Mouse (Mus musculus) heart, embryonic 16.5 days (tissue): ENCODE measurements around the gene Hcls1. TPM values are rescaled to one million over a fixed set of nuclear protein-coding genes. Genes with fewer than 3 reads are reported as not detected.

Source experiments
- ATAC-seq: fragments of 200-750 bp; cut with Nextera tagmentation; replicated peaks from 2 replicates; pipeline ENCODE4 v1.8.0; 2017; ENCODE audit warnings: moderate number of reproducible peaks; ENCODE audit not compliant: insufficient read depth, low FRiP score; ENCODE audit errors: extremely low read depth
- H3K27ac ChIP-seq: fragments of 300-500 bp; sonication (generic); 2 replicates; pipeline ENCODE4 v1.5.1; 2014; ENCODE audit warnings: mild to moderate bottlenecking, low read length, control low read depth, moderate library complexity
- H3K27me3 ChIP-seq: fragments of 300-500 bp; sonication (generic); 2 replicates; pipeline ENCODE4 v1.6.1; 2014; ENCODE audit warnings: low read length, mixed read lengths; ENCODE audit not compliant: control insufficient read depth, insufficient read depth
- H3K36me3 ChIP-seq: fragments of 300-500 bp; sonication (generic); 2 replicates; pipeline ENCODE4 v1.6.1; 2014; ENCODE audit not compliant: control insufficient read depth, insufficient read depth
- H3K4me1 ChIP-seq: fragments of 300-500 bp; sonication (generic); 2 replicates; pipeline ENCODE4 v1.6.1; 2014; ENCODE audit warnings: low read length, mixed read lengths; ENCODE audit not compliant: control insufficient read depth, insufficient read depth
- H3K4me2 ChIP-seq: fragments of 300-500 bp; sonication (generic); 2 replicates; pipeline ENCODE4 v1.6.1; 2014; ENCODE audit warnings: low read depth, mild to moderate bottlenecking, control low read depth, low read length
- H3K4me3 ChIP-seq: fragments of 300-500 bp; sonication (generic); 2 replicates; pipeline ENCODE4 v1.5.1; 2014; ENCODE audit warnings: mild to moderate bottlenecking, control low read depth, low read length
- H3K9ac ChIP-seq: fragments of 300-500 bp; sonication (generic); 2 replicates; pipeline ENCODE4 v1.6.1; 2014; ENCODE audit warnings: low read length, control low read depth
- H3K9me3 ChIP-seq: fragments of 300-500 bp; sonication (generic); replicated peaks from 2 replicates; pipeline ENCODE4 v1.6.1; 2016; ENCODE audit warnings: low read length; ENCODE audit not compliant: control insufficient read depth
- WGBS: fragments of 180-500 bp; shearing (Covaris S2); extraction: QIAGEN DNeasy Blood & Tissue Kit; methylation state at CpG from one replicate; pipeline ENCODE4 v1.1.7; 2014; 5-methylcytosine and 5-hydroxymethylcytosine counted together
- polyA plus RNA-seq: library from polyadenylated mRNA; unstranded; fragments of >200 nt; fragmentation: Nextera tagmentation; extraction: Ambion mirVana; gene quantifications from 2 replicates; pipeline ENCODE4 v1.2.1, GENCODE M21; 2015

Hcls1 gene
- polyA plus RNA-seq, 1 experiment from 2014 or later: 19.2 TPM

DNA sequence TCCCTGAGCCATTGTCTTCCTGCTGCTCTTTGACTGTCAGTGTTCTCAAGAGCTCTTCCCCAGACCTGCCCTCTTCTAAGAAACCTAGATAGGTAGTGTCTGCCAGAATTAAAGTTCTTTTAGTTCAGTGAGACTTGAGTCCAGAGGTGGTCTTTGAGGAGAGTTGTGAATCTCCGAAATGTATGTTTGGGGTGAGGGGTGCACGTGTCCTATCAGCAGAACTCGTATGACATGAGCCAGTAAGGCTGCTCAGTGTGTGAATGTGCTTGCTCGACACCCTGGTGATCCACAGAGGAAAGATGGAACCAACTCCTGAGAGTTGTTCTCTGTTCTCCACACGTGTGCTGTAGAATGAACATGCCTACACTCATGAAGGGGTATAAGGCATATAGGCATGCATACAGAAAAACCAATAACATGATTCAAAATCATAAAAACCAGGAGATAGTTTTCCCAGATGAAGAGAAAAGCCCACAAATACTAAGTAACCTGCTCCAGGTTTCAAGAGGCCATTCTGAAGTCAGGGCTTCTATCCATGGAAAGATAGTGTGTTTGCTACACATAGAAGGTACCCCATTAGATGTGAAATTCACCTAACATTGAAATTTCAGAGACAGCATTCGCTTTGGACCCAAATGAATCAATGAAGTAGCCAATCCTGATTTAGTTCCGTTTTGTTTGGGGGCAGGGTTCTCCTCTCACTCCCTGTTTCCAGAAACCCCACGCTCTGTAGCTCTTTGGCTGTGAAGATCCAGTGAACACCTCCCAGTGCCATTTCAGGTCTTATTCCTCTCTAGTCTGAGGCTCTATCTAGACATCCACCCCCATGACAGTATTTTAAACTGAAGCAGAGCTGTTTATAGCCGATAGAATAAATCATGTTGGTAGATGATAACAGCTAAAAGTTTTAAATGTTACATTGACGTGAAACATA, 8.0 kb upstream of the Hcls1 start:
- no peaks in the 10 kb centered on the region for H3K4me1 ChIP-seq
- no peak overlapping the region for H3K27ac ChIP-seq
- ATAC-seq: no peak
- H3K9ac ChIP-seq: no peak overlapping the region
- 88% methylated on average over 10 of the region's 10 CpGs for WGBS
- H3K36me3 ChIP-seq: peaks cover 40% of the 10 kb centered on the region
- no peaks in the 10 kb centered on the region for H3K9me3 ChIP-seq
- H3K27me3 ChIP-seq: no peaks in the 10 kb centered on the region
- H3K4me3 ChIP-seq: no peak overlapping the region
- no peak overlapping the region for H3K4me2 ChIP-seq

DNA sequence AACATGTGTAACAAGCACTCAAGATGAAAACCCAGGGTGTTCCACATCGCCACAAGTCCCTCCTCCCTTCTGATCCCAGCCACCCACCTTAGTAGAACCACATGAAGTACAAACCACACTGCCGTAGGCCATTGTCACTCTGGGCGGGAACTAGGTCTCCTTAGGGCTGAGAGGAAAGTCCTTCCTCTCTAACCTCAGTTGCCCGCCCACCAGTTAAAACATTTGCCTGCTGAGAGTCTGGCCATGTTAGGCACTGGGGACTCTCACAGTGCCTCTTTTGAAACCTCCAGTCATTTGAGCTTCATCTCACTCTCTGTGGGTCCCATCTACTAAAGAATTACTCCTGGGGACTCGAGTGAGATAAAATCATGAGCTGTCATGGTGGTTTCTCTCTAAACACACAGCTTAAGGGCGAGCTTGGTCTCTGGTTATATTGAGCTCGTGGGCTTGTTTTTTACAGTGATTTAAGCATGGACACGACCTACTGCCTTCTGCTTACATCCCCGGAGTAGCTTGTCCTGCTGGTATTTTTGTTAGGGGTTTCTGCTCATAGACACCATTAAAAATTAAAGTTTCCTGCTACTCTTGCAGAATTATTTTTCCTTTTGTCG, 7.2 kb upstream of the Hcls1 start:
- Histone ChIP-seq H3K4me1 (no peaks in the 10 kb centered on the region), H3K36me3 (peaks cover 47% of the 10 kb centered on the region), H3K4me3 (no peak overlapping the region), H3K4me2 (no peak overlapping the region), H3K9ac (no peak overlapping the region), H3K9me3 (no peaks in the 10 kb centered on the region), H3K27me3 (no peaks in the 10 kb centered on the region), H3K27ac (no peak overlapping the region)
- no peak for ATAC-seq
- 82% methylated on average over 10 of the region's 10 CpGs for WGBS

DNA sequence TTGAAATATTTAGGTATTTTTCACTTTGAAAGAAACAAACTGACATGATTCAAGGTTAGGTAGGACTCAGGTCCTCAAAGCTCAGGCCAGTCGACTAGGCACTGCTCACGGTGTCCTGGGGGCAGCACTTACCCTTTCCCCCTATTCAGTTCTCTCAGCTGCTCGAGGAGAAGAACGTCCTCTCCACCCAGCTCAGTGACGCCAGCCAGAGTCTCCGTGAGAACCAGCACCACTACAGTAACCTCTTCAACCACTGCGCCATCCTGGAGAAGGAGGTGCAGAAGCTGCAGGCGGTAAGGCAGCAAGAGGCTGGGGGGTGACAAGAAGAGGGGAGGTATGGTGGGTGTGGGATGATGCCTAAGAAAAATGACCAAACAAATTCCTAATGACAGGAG, 6.7 kb upstream of the Hcls1 start:
- no peak overlapping the region for H3K9ac ChIP-seq
- no peak overlapping the region for H3K27ac ChIP-seq
- H3K4me3 ChIP-seq: no peak overlapping the region
- H3K4me2 ChIP-seq: no peak overlapping the region
- H3K27me3 ChIP-seq: no peaks in the 10 kb centered on the region
- no peak for ATAC-seq
- H3K4me1 ChIP-seq: no peaks in the 10 kb centered on the region
- WGBS: 90% methylated on average over 8 of the region's 8 CpGs
- H3K9me3 ChIP-seq: no peaks in the 10 kb centered on the region
- H3K36me3 ChIP-seq: peaks cover 51% of the 10 kb centered on the region

DNA sequence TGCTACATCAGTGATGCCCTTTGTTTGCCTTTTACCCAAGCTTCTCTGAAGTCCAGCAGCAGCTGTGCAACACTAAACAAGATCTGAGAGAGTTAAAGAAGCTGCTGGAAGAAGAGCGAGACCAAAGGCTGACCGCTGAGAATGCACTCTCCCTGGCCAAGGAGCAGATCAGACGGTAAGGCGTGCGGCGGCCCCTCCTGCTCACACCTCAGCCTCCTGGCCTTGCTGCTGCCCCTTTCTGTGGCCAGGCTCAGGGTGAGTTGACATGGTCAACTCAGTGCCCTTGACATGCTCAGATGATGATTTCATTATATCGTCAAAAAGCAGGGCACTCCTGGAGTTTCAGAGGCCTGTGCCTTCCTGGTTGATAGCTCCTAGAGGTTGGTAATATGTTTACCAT, 5.6 kb upstream of the Hcls1 start:
- Histone ChIP-seq H3K9ac (no peak overlapping the region), H3K27me3 (no peaks in the 10 kb centered on the region), H3K9me3 (no peaks in the 10 kb centered on the region), H3K4me1 (peaks cover 7% of the 10 kb centered on the region), H3K4me3 (no peak overlapping the region), H3K27ac (no peak overlapping the region), H3K36me3 (peaks cover 51% of the 10 kb centered on the region), H3K4me2 (no peak overlapping the region)
- no peak for ATAC-seq
- 96% methylated on average over 7 of the region's 7 CpGs for WGBS

DNA sequence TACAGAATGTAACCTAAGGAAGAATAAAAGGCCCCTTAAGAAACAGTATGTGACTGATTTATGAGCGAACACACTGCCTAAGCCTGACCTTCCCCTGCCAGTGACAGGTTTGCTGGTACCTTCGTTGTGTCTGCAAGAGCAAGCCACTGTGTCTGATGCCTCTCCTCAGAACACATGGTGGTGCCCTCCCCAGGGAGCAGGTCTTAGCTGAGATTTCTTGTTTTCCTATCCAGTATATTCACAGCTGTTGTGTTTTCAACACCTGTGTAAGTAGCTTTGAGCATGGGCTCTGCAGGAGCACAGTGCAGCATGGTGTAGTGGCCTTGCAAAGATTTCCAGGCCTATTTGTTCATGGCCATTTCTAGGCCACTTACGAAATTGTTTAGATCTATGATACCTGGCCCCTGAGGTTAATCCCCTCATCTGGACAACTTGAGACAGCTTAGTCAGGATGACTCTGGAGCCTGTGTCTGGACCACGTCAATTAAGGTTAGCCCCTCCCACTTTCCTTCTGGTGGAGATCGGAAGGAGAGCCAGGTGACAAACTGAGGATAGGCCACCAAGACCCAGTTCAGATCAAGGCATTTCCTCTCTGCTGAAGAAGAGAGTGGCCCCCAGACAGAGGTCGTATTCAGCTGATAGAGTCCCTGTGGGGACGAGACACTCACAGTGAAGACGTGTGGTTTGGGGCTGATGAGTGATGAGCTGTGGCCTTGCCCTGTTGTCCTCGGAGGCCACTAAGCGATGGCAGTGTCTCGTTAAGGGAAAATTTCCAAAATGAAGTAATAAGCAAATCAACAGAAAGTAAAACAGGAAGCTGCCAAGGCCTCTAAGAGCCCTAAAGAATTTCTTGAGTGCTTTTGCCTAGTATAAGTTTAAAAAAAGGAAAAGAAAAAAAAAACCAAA, 4.3 kb upstream of the Hcls1 start:
- Histone ChIP-seq H3K9me3 (no peaks in the 10 kb centered on the region), H3K27me3 (no peaks in the 10 kb centered on the region), H3K4me1 (peaks cover 10% of the 10 kb centered on the region), H3K36me3 (peaks cover 49% of the 10 kb centered on the region), H3K9ac (no peak overlapping the region), H3K4me3 (no peak overlapping the region), H3K4me2 (no peak overlapping the region), H3K27ac (no peak overlapping the region)
- 61% methylated on average over 11 of the region's 11 CpGs for WGBS
- no peak for ATAC-seq

DNA sequence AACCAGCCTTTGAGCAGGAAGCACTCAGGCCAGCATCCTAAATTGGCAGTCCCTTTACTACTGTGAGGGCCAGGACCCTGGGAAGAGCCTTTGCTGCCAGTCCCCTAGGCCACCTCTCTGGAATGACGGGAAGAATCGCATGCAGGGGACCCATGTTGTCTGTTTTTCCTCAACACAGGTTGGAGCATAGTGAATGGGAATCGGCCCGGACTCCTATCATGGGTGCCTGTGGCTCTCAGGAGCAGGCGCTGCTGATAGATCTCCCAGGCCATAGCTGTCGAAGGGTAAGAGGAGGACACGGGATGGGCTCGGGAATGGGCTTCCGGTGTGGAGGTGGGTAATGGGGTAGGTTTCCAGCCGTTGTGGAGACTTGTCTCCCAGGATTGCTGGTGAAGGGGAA, 3.4 kb upstream of the Hcls1 start:
- Histone ChIP-seq H3K4me3 (no peak overlapping the region), H3K9me3 (no peaks in the 10 kb centered on the region), H3K4me1 (peaks cover 10% of the 10 kb centered on the region), H3K4me2 (no peak overlapping the region), H3K27ac (no peak overlapping the region), H3K36me3 (peaks cover 41% of the 10 kb centered on the region), H3K9ac (no peak overlapping the region), H3K27me3 (no peaks in the 10 kb centered on the region)
- no peak for ATAC-seq
- 83% methylated on average over 10 of the region's 10 CpGs for WGBS

DNA sequence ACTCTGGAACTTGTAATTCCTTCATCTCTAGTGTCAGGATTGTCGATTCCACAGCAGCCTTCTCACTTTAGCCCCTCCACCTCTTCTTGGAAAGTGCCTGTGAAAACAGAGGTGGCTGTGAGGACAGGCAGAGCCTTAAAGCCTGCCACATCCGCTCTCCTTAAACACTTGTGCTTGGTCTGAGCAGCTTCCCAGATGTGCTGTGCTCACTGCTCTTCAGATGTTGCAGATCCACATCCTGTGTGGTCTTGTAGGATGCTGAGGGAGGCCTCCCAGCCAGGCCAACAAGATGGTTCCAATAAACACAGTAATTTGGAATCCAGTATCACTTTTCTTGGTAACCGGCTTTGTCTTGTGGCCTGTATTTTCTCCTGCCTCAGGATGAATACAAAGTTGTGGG, 2.8 kb upstream of the Hcls1 start:
- Histone ChIP-seq H3K9me3 (no peaks in the 10 kb centered on the region), H3K27ac (no peak overlapping the region), H3K4me3 (no peak overlapping the region), H3K9ac (no peak overlapping the region), H3K27me3 (no peaks in the 10 kb centered on the region), H3K4me2 (no peak overlapping the region), H3K36me3 (peaks cover 35% of the 10 kb centered on the region), H3K4me1 (peaks cover 10% of the 10 kb centered on the region)
- WGBS: 87% methylated on average over 3 of the region's 3 CpGs
- ATAC-seq: no peak

DNA sequence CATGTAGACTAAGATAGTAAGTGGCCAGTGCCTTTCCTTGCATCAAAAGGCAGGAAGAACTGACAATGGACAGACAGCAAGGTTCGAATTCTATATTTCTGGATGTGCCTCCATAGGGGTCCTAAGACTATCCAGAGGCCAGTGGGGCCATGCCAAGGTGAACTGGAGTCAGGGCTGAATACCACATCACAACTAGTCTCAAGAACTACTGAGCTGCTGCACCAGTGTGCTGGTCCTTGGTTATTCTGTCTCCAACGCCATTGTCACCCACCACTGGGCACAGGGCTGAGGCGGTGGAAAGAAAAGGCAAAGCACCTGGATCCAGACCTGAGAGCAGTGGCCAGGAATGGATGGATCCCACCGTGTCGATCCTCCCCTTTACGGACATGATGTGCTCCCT, 2.2 kb upstream of the Hcls1 start:
- WGBS: 93% methylated on average over 6 of the region's 6 CpGs
- H3K4me2 ChIP-seq: no peak overlapping the region
- no peak overlapping the region for H3K9ac ChIP-seq
- H3K4me3 ChIP-seq: no peak overlapping the region
- no peak for ATAC-seq
- H3K36me3 ChIP-seq: peaks cover 32% of the 10 kb centered on the region
- H3K9me3 ChIP-seq: no peaks in the 10 kb centered on the region
- no peak overlapping the region for H3K27ac ChIP-seq
- H3K27me3 ChIP-seq: no peaks in the 10 kb centered on the region
- H3K4me1 ChIP-seq: peaks cover 10% of the 10 kb centered on the region
